Mouse (Mus musculus) spleen, postnatal 0 days (tissue): ENCODE measurements around the gene Dhx57. TPM values are rescaled to one million over a fixed set of nuclear protein-coding genes. Genes with fewer than 3 reads are reported as not detected.

Experiments
- polyA plus RNA-seq: library from polyadenylated mRNA; unstranded; fragments of >200 nt; fragmentation: Nextera tagmentation; extraction: Ambion mirVana; gene quantifications from 2 replicates; pipeline ENCODE4 v1.2.1, GENCODE M21; 2015

Dhx57 gene
- polyA plus RNA-seq: 3.2 and 3.6 TPM in 2 replicates

DNA sequence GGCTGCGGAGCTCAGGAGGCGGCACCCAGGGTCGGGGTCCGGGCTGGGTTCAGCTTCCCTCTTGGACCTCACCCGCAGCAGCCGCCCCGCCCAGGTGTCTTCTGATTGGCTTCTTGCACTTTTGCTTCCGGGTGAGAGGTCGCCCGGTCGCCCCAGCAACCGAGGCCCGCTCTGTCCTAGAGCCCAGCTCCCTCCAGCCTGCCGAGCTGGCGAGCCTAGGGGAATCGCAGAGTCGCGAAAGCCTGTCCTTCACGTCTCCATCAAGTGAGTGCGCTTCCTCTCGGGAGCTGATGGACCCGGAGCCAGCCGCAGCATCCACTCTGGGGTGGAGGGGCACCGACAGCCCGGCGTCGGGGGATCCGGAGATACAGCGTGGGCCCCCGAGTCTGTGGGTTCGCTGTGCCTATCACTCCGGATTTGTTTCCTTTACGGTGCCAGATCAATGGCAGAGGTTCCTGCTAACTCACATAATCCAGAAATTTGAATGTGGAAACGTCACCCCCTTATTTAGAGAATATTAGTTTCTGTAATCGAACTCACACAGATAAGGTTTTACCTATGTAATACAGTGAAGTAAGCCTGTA lies at the start of gene Dhx57, which contains the start of gene Morn2:
Gene Dhx57, minus strand, starts transcription at position 403 of the 584 bp plus-strand sequence.
Gene Morn2, plus strand, starts transcription at position 130 of the 584 bp plus-strand sequence.

DNA sequence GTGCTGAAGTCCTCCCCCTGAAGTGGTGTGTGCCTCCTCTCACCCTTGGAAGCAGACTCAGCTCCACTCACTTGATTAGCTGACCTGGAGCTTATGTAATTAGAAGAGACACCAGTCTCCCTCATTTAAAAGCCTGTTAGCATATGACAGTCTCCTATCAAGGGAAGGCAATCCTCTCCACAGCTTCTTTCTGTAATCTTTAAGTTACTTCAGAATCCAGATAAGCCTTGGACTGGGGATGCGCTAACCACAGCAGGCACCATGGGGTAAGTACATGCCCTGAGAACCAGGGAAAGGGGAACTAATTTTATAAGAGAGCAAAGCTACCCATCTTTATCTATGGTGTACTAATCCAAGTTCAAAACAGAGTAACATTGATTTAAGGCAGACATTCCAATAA lies 17.0 kb upstream of the Dhx57 start, which contains the start of gene Arhgef33:
Gene Arhgef33, plus strand, starts transcription at position 157 of the 400 bp plus-strand sequence.

DNA sequence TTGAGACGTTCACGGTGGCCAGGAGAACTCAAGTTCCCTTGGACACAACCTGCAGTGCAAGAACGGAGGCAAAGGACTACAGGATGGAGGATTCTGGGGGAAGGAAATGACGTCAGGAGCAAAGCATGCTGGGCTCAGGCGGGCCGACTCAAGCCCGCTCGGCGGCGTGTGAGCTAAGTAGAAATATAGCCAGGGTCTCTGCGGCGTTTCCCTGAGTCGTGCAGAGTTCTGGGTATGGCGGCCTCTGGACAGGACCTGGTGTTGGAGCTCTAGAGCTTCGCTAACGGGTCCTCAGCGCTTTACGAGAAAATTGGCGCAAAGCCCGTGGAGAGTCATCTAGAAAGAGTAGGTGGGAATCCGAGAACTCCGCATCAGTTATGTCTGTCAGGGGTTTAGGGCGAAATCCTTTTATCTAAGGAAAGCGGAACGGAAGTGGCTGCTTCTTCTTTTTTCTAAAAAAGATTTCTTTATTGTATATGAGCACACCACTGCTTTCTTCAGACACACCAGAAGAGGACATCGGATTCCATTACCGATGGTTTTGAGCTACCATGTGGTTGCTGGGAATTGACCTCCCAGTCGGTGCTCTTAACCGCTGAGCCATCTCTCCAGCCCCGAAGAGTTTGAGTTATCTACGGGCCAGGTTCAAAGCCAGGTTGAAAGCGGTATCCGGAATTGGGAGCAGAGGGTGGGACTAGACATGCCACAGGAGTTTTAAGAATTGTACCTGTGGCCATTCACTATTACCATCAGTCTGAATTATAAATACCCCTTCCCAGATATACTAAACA lies 65.8 kb downstream of the Dhx57 start, which contains the start of gene Gemin6:
Gene Gemin6, plus strand, starts transcription at position 116 of the 791 bp plus-strand sequence.

DNA sequence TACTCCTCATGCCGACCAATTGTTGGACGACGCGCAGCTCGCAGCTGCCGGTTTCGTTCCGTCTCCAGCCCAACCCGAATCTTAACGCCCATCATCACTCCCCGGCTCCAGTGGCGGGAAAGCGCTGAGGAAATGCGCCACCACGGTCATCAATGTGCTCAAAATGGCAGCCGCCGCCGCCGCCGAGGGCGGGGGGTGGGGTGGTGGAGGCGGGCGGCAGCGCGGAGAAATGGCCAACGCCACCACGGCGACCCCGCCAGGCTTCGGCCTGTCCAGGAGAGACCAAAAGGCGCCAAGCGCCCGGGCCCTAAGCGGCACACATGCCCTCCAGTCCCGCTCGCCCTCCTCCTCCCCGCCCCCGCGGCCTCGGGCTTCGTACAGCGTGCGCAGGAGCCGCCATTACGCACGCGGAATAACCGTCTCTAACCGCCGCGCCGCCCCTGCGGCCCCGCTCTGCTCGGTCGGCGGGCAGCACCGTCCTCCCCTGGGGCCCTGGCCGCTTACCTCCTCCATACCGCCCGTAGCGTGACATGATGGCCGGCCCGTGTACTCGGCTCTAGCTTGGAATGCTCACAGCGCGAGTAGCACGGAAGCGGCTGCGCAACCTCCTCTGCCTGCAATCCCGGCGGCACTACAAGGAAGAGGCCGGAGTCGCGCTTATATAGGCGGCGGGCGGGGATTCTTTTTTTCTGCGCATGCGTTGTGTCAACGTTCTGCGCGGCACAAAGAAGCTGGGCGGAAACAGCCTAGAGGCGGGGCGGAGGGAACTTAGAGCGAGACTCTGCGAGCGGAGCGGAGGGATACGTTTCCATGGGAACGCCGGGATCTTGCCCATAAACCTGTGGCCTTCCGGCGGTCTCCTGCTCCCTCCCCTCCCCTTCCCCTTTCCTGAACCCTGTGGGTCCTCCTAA lies 83.3 kb downstream of the Dhx57 start, which contains the start of the genes Srsf7 and Ttc39d:
Gene Srsf7, minus strand, starts transcription at position 637 of the 911 bp plus-strand sequence.
Gene Ttc39d, plus strand, starts transcription at position 790 of the 911 bp plus-strand sequence.

Other genes with a start within 250 kb of the Dhx57 start
- gene Hnrnpll, start 228.1 kb downstream of the Dhx57 start, polyA plus RNA-seq: 33.0 and 33.6 TPM in 2 replicates
- 4.1 and 6.1 TPM in 2 replicates for gene Galm, start 163.0 kb downstream of the Dhx57 start, polyA plus RNA-seq
- gene Srsf7, start 83.2 kb downstream of the Dhx57 start, polyA plus RNA-seq: 345 and 353 TPM in 2 replicates
- gene Ttc39d, start 83.0 kb downstream of the Dhx57 start, polyA plus RNA-seq: 0.05 TPM in 2 replicates
- 38.2 and 39.0 TPM in 2 replicates for gene Gemin6, start 66.0 kb downstream of the Dhx57 start, polyA plus RNA-seq
- gene Morn2, start 273 bp downstream of the Dhx57 start, polyA plus RNA-seq: 7.7 and 10.4 TPM in 2 replicates
- gene Arhgef33, start 16.9 kb upstream of the Dhx57 start, polyA plus RNA-seq: 0.81 and 1.0 TPM in 2 replicates
- 1.2 and 1.4 TPM in 2 replicates for gene Gm10190, start 83.1 kb upstream of the Dhx57 start, polyA plus RNA-seq
- gene Sos1, start 190.0 kb upstream of the Dhx57 start, polyA plus RNA-seq: 2.1 and 2.2 TPM in 2 replicates